Mouse (Mus musculus) forebrain, embryonic 11.5 days (tissue): ENCODE measurements around the gene Tmem131. TPM values are rescaled to one million over a fixed set of nuclear protein-coding genes. Genes with fewer than 3 reads are reported as not detected.

Source experiments
- ATAC-seq: fragments of 200-750 bp; cut with Nextera tagmentation; replicated peaks from 2 replicates; pipeline ENCODE4 v1.8.0; 2017; ENCODE audit warnings: moderate TSS enrichment; ENCODE audit not compliant: low FRiP score
- DNase-seq: peaks from one replicate; pipeline ENCODE4 v3.0.0-alpha.2; 2017; ENCODE audit warnings: low spot score
- H3K27ac ChIP-seq: fragments of 300-500 bp; sonication (generic); 2 replicates; pipeline ENCODE4 v1.5.1; 2014; ENCODE audit warnings: low read depth, low read length
- H3K27me3 ChIP-seq: fragments of 300-500 bp; sonication (generic); 2 replicates; pipeline ENCODE4 v1.6.1; 2014; ENCODE audit warnings: mild to moderate bottlenecking, low read length, mixed read lengths; ENCODE audit not compliant: control insufficient read depth, insufficient read depth
- H3K36me3 ChIP-seq: fragments of 300-500 bp; sonication (generic); 2 replicates; pipeline ENCODE4 v1.6.1; 2014; ENCODE audit warnings: mild to moderate bottlenecking, low read length, moderate library complexity, mixed read lengths; ENCODE audit not compliant: control insufficient read depth, insufficient read depth
- H3K4me1 ChIP-seq: fragments of 300-500 bp; sonication (generic); replicated peaks from 2 replicates; pipeline ENCODE4 v1.6.1; 2014; ENCODE audit warnings: low read length, mixed read lengths; ENCODE audit not compliant: control insufficient read depth, insufficient read depth
- H3K4me2 ChIP-seq: fragments of 300-500 bp; sonication (generic); 2 replicates; pipeline ENCODE4 v1.6.1; 2014; ENCODE audit warnings: low read depth, mild to moderate bottlenecking, low read length, moderate library complexity, mixed read lengths; ENCODE audit not compliant: severe bottlenecking
- H3K4me3 ChIP-seq: fragments of 300-500 bp; sonication (generic); 2 replicates; pipeline ENCODE4 v1.5.1; 2014; ENCODE audit warnings: low read depth, low read length
- H3K9ac ChIP-seq: fragments of 300-500 bp; sonication (generic); 2 replicates; pipeline ENCODE4 v1.6.1; 2014; ENCODE audit warnings: low read length
- H3K9me3 ChIP-seq: fragments of 300-500 bp; sonication (generic); 2 replicates; pipeline ENCODE4 v1.6.1; 2016; ENCODE audit warnings: low read length, mixed read lengths; ENCODE audit not compliant: control insufficient read depth
- WGBS: fragments of 180-500 bp; shearing (Covaris S2); extraction: QIAGEN DNeasy Blood & Tissue Kit; methylation state at CpG from one replicate; pipeline ENCODE4 v1.1.7; 2014; 5-methylcytosine and 5-hydroxymethylcytosine counted together
- polyA plus RNA-seq: library from polyadenylated mRNA; unstranded; fragments of >200 nt; fragmentation: Nextera tagmentation; extraction: Ambion mirVana; gene quantifications from 2 replicates; pipeline ENCODE4 v1.2.1, GENCODE M21; 2014

The Tmem131 gene
- polyA plus RNA-seq, 1 experiment from 2014 or later, result 23.3 TPM

DNA sequence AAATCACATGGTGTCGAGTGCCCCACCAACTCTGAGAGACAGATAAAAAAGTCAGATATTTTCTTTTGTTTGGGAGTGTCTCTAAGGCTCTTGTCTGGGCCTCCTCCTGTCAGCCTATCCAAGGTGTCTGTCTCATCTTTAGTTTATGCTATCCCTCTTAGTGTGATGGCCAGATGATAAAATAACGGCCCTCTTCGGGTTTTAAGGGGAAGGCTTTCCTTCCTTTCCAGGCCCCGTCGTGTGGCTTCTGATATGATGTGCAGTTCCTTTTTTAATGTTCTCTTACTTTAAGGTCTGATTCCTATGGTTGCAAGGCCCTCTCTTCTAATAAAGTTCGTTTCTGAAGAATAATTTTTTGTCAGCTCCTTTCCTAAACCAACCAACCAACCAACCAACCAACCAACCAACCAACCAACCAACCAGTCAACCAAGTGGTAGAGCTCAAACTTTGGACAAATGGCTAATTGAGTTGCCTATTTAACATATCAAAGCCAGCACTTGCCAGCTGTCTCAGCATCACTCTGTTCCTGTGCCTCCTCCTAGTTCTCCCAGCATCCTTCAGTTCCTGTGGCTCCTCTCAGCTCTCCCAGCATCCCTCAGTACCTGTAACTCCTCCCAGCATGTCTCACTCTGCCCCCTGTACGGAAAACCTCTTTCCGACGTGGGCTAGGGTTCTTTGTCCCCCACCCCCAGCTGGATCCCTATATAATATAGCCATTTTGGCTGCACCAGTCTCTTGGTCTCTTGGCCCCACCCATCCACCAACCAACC lies 38.9 kb upstream of the Tmem131 start:
- ATAC-seq (no peak), DNase-seq (no peak)
- H3K4me2 ChIP-seq, result no peak overlapping the region
- H3K9ac ChIP-seq, result no peak overlapping the region
- H3K27ac ChIP-seq, result no peak overlapping the region
- H3K27me3 ChIP-seq, result no peaks in the 10 kb centered on the region; the same call in 1 of the 2 replicates
- H3K4me1 ChIP-seq, result peaks cover 5% of the 10 kb centered on the region; the same call in 1 of the 2 replicates
- no peaks in the 10 kb centered on the region for H3K9me3 ChIP-seq
- 87% methylated on average over 9 of the region's 9 CpGs for WGBS
- H3K36me3 ChIP-seq, result no peaks in the 10 kb centered on the region
- no peak overlapping the region for H3K4me3 ChIP-seq

DNA sequence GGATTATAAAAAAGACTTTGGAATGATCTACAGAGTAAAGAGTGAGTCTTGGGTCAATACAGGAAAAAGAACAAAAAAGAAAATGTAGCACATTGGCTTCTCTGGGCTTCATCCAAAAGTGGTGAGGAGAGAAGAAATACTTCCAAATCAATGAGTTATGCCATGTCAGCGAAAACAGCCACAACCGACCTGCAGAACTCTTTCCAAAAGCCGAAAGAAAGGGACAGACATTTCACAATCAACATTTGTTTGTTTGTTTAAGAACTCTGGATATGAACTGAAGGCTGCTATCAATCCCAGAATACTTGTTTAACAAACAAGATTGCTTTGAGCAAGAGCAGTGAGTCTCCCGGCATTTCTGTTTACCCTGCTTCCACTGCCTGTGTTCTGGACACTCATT lies 33.3 kb upstream of the Tmem131 start:
- Histone ChIP-seq H3K4me3 (no peak overlapping the region), H3K4me2 (no peak overlapping the region), H3K27me3 (no peaks in the 10 kb centered on the region), H3K4me1 (no peaks in the 10 kb centered on the region), H3K36me3 (no peaks in the 10 kb centered on the region), H3K9me3 (no peaks in the 10 kb centered on the region), H3K9ac (no peak overlapping the region), H3K27ac (no peak overlapping the region)
- 94% methylated on average over 4 of the region's 4 CpGs for WGBS
- no peak for ATAC-seq
- DNase-seq, result no peak

DNA sequence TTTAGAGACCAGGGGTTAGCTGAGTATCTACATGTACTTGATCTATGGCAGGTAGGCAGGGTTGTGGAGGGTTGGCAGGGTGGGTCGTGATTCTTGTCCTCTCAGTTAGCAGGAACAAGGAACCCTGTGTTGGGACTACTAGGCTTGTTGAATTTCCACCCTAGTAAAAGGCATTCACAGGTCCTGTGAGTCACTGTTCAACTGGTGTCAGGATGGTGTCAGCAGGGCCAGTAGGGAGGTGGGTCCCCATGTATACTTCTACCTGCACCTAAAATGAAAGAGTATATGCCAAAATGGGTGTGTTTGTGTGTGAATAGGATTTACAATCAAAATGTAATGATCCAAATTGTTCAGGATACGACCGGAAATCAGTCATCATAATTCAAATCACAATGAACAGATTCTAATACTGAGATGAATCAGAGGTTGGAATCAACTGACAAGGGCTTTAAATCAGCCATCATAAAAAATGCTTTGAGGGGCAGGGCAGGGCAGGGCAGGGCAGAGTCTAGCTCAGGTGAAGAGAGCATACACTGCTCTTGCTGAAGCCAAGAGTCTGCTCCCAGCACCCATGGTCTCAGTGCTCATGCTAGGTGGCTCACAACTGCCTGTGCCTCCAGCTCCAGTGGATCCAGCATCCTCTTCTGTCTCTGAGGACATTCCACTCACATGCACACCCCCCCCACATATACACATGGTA lies 27.6 kb upstream of the Tmem131 start:
- ATAC-seq, result no peak
- no peak overlapping the region for H3K4me2 ChIP-seq
- no peak for DNase-seq
- no peak overlapping the region for H3K27ac ChIP-seq
- no peaks in the 10 kb centered on the region for H3K4me1 ChIP-seq
- H3K4me3 ChIP-seq, result no peak overlapping the region
- 82% methylated on average over 3 of the region's 3 CpGs for WGBS
- H3K9me3 ChIP-seq, result no peaks in the 10 kb centered on the region
- no peak overlapping the region for H3K9ac ChIP-seq
- H3K27me3 ChIP-seq, result no peaks in the 10 kb centered on the region
- H3K36me3 ChIP-seq, result no peaks in the 10 kb centered on the region

DNA sequence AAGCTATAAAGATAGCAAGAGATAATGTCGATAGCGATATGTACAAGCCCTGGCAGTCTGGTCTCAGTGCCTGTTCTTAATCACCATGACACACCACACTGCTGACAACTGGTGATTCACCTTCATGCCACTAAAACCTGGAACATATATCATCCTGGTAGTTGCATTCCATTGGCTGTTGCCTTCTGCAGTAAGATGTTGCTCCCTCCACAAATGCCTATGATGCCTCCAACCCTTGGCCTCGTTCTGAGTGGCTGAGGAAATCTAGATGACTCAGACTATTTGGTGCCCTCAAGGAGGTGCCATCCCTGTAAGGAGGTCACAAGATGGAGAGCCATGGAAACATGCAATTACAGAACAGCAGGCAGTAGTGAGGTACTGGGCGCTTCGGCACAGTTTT lies 22.4 kb upstream of the Tmem131 start:
- Histone ChIP-seq H3K9me3 (no peaks in the 10 kb centered on the region), H3K4me2 (no peak overlapping the region), H3K4me3 (no peak overlapping the region), H3K9ac (no peak overlapping the region), H3K36me3 (no peaks in the 10 kb centered on the region), H3K27ac (no peak overlapping the region), H3K27me3 (no peaks in the 10 kb centered on the region), H3K4me1 (no peaks in the 10 kb centered on the region)
- DNase-seq (no peak), ATAC-seq (no peak)
- 89% methylated on average over 5 of the region's 5 CpGs for WGBS

DNA sequence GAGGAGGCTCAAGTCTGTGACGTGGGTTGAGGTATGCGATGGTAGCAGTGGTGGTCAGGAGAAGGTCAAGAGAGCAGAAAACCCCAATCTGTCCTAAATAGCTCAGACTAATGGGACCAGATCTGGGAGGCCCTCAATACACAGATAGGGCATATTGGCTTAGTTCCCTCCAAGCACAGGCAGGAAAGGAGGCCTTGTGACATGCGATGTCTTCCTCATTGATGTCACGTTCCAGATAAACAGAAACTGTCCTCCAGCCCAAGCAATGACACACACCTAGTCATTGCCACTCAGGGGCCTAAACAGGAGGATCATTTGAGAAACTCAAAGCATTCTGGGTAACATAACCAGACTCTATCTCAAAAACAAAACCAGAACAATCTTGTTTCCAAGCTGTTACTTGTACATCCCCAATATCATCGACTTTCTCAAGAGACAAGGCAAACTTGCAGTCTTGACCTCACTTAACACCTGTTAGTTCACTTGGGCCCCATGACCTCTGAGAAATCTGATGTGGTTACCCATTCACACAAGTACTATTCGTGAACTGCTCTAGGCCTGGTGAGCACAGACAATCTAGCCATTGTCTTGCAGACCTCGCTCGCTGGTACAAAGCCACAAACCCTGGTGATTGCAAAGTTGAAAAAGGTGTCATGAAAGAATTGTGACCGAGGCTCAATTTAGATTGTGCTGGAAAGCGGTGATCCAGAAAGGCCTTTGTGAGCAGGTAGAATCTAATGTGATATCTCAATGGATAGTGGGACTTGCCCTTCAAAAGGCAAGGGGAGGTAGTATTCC lies 19.1 kb upstream of the Tmem131 start:
- ATAC-seq (no peak), DNase-seq (no peak)
- no peaks in the 10 kb centered on the region for H3K9me3 ChIP-seq
- H3K36me3 ChIP-seq, result no peaks in the 10 kb centered on the region
- WGBS, result 69% methylated on average over 10 of the region's 10 CpGs
- no peaks in the 10 kb centered on the region for H3K27me3 ChIP-seq
- no peak overlapping the region for H3K4me3 ChIP-seq
- no peak overlapping the region for H3K27ac ChIP-seq
- H3K4me1 ChIP-seq, result no peaks in the 10 kb centered on the region
- no peak overlapping the region for H3K9ac ChIP-seq
- no peak overlapping the region for H3K4me2 ChIP-seq

DNA sequence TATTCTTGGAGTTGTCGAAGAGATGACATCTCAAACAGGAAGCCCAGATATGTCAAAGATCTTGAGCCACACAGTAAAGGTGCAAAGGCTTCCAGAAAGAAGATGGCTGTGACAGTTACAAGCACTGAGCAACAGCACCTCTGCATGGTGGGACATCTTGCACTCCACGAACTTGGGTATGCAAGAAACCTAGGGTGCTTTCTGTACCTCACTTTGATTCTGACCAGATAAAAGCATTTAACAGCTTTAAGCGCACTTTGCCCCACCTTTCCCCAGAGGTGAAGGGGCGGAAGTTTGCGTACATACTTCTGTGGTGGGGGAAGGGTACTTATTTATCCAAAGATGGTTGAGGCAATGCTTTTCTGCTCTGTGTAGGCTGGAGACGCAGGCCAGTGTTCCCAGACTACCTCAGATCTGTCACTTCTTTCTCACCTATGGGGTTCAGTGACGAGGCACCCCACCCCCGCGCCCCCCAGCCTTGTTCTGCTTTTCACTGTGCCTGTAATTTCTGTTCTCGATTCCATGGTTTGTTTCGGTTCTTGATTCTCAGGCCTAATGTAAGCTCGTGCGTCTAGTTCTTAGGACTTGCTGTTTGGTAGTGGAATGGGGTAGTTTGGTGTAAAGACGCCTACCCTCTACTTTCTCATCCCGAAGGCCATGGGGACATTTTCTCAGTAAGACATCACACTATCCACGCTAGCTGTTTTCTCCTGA lies 17.2 kb upstream of the Tmem131 start:
- 90% methylated on average over 16 of the region's 16 CpGs for WGBS
- DNase-seq, result no peak
- Histone ChIP-seq H3K4me1 (no peaks in the 10 kb centered on the region), H3K27ac (no peak overlapping the region), H3K9ac (no peak overlapping the region), H3K9me3 (no peaks in the 10 kb centered on the region), H3K27me3 (no peaks in the 10 kb centered on the region), H3K4me2 (no peak overlapping the region), H3K36me3 (no peaks in the 10 kb centered on the region), H3K4me3 (no peak overlapping the region)
- ATAC-seq, result no peak

DNA sequence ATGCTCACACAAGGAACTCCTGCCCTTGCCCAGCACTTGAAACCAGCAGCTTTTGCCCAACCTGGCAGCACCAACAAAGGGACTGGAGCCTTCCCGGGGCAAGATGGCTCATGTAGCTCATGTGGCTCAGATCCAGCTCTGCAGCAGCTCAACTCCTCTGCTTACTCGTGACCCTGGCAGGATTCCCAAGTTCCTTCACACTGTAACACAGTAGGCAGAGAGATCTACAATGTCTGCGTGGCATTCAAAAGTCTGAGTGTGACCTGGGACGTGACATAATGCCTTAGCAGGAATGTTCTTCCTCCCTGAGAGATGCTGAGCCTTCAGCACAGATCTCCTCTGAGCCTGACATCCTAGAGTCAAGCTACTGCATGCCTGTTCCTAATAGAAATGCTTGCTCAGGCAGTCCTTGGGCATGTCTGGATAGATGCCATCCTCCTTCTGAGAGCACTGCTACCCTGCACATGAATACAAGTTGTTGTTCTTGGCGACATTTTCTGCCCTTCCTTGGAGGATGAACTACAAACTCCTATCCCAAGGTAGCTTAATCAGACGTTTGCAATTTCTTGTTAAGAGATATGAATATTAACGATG lies 6.2 kb upstream of the Tmem131 start:
- WGBS, result 75% methylated on average over 7 of the region's 7 CpGs
- H3K4me1 ChIP-seq, result no peaks in the 10 kb centered on the region
- no peaks in the 10 kb centered on the region for H3K27me3 ChIP-seq
- DNase-seq (no peak), ATAC-seq (no peak)
- no peak overlapping the region for H3K4me3 ChIP-seq
- no peak overlapping the region for H3K9ac ChIP-seq
- no peaks in the 10 kb centered on the region for H3K9me3 ChIP-seq
- H3K36me3 ChIP-seq, result no peaks in the 10 kb centered on the region
- no peak overlapping the region for H3K27ac ChIP-seq
- no peak overlapping the region for H3K4me2 ChIP-seq

DNA sequence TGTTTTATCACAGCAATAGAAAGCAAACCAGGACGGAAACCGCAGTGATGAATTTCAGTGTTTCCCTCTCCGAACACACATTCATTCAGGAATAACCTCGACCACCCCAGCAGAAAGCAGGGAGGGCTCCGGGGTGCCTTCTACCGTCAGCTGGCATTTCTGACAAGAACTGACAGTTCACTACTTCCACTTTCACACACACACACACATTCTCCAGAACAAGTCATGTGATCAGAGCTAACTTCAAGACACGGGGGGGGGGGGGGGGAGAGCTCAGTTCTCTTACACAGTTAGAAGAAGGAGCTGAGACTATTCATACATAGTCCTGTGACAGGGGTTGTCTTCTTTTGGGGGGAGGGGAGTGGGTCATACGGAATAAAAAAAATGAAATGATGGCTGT lies 4.0 kb upstream of the Tmem131 start:
- no peaks in the 10 kb centered on the region for H3K4me1 ChIP-seq
- ATAC-seq, result no peak
- DNase-seq, result no peak
- no peak overlapping the region for H3K4me2 ChIP-seq
- H3K9me3 ChIP-seq, result no peaks in the 10 kb centered on the region
- no peak overlapping the region for H3K4me3 ChIP-seq
- H3K9ac ChIP-seq, result no peak overlapping the region
- no peak overlapping the region for H3K27ac ChIP-seq
- WGBS, result 92% methylated on average over 7 of the region's 8 CpGs
- no peaks in the 10 kb centered on the region for H3K27me3 ChIP-seq
- no peaks in the 10 kb centered on the region for H3K36me3 ChIP-seq
